Mouse (Mus musculus) MN1 (cell line): ENCODE measurements at regions not wholly inside any gene's neighbourhood (a gene's known extent, or its start where the extent isn't known, plus 50 kb on each side); places are given as distances from the start of the nearest gene placed in this dataset.

Experiments used
- DNase-seq: peaks from one replicate; pipeline ENCODE4 v3.0.0-alpha.2; 2016; ENCODE audit warnings: low spot score

GRCm38 (mm10) chr2:9184243-9184642 lies 696.8 kb upstream of the 4930412O13Rik start:
- DNase-seq, result no peak

GRCm38 (mm10) chr2:9185780-9186483 lies 695.1 kb upstream of the 4930412O13Rik start:
- DNase-seq, result no peak

- no peak for DNase-seq
These were observed 687.9 kb upstream of the 4930412O13Rik start for GRCm38 (mm10) chr2:9193195-9193594.

- peak; percentile 16 for DNase-seq
These were observed 684.0 kb upstream of the 4930412O13Rik start for GRCm38 (mm10) chr2:9197025-9197424.

- DNase-seq, result no peak
These were observed 673.1 kb upstream of the 4930412O13Rik start for GRCm38 (mm10) chr2:9207963-9208362.
